Comparison of ENCODE assay signal across 8 mouse cellular contexts in the genomic region with DNA sequence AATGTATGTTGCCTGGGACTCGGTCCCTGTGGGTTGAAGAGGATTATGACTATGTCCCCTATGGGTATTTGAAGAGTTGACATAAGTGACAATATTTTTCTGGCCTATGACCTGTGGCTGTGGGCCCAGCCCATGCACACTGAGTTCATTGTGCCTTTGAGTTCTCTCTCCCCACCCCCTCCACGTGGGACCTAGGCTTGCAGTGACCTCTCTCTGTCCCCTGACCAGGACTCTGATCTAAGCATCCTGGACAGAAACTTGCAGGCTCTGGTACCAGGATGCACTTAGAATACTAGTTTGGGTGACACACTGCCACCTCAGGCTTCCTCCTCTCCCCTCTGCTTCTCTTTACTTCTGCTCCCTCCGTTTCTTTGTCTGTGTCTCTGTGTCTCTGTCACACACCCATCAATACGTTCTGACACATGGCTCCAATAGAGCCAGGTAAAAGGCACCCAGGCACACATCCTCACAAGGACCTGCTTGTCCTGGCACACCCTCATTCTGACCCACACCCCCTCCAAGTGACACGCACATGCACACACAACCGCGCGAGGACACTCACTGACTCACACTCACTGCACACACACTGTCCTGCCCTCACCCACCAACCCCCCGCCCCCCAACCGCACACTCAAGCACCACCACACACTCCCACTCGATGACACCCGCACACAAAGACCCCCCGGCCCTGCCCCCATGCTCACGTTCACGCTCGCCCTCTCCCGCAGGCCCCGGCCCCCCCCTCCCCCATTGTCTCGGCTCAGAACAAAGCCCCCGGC. TPM values are rescaled to one million over a fixed set of nuclear protein-coding genes. Genes with fewer than 3 reads are reported as not detected.
DNase-seq lines count a peak whose midpoint lies in the region; ATAC-seq lines count a peak whose summit lies in the region.

No protein-coding gene starts in this region.

- H3K9me3 ChIP-seq in heart, embryonic 11.5 days (replicated peaks; ENCODE audit: control insufficient read depth, low read length) = no peaks in the 10 kb centered on the region
- no peaks in the 10 kb centered on the region for H3K9me3 ChIP-seq in hindbrain, embryonic 11.5 days (ENCODE audit: control insufficient read depth, low read length)
- H3K9me3 ChIP-seq in midbrain, embryonic 12.5 days = no peaks in the 10 kb centered on the region

- peaks cover 5% of the 10 kb centered on the region; the same call in 1 of the 2 replicates for H3K4me1 ChIP-seq in heart, embryonic 11.5 days (ENCODE audit: control insufficient read depth, insufficient read depth, low read length)
- H3K4me1 ChIP-seq in hindbrain, embryonic 11.5 days (replicated peaks; ENCODE audit: control insufficient read depth, insufficient read depth, low read length) = peaks cover 2% of the 10 kb centered on the region; the same call in 1 of the 2 replicates
- H3K4me1 ChIP-seq in midbrain, embryonic 12.5 days = peaks cover 45% of the 10 kb centered on the region

- peak overlapping the region; percentile 76 for H3K27ac ChIP-seq in heart, embryonic 11.5 days (ENCODE audit: low read depth, low read length)
- peak overlapping the region; percentile 94 for H3K27ac ChIP-seq in hindbrain, embryonic 11.5 days (ENCODE audit: low read depth, low read length)
- peak overlapping the region; percentile 96 for H3K27ac ChIP-seq in midbrain, embryonic 12.5 days (replicated peaks)

- DNase-seq in heart, postnatal 14 days = no peak
- peak; percentile 62 for DNase-seq in hindbrain, embryonic 11.5 days (ENCODE audit: low spot score)
- DNase-seq in thymus, postnatal 36 days = no peak
- DNase-seq in layer of hippocampus, adult 8-10 months (ENCODE audit: low spot score in 2 of 2) = no peak
- no peak for DNase-seq in yolk sac, embryonic 10.5 days (ENCODE audit: low spot score)

- peak overlapping the region; percentile 73 for H3K4me2 ChIP-seq in heart, embryonic 11.5 days
- H3K4me2 ChIP-seq in hindbrain, embryonic 11.5 days (replicated peaks; ENCODE audit: low read depth, low read length) = peak overlapping the region; percentile 74
- peak overlapping the region; percentile 80 for H3K4me2 ChIP-seq in midbrain, embryonic 12.5 days (replicated peaks)

- H3K4me3 ChIP-seq in heart, embryonic 11.5 days (ENCODE audit: low read depth, low read length) = peak overlapping the region; percentile 85
- H3K4me3 ChIP-seq in hindbrain, embryonic 11.5 days (ENCODE audit: low read depth, low read length) = peak overlapping the region; percentile 95
- peak overlapping the region; percentile 96 for H3K4me3 ChIP-seq in midbrain, embryonic 12.5 days

- intact Hi-C loops in heart, postnatal 14 days (cut with DNase I) = no loop called here

- peak overlapping the region; percentile 91 for H3K9ac ChIP-seq in heart, embryonic 11.5 days (ENCODE audit: low read depth, low read length)
- peak overlapping the region; percentile 98 for H3K9ac ChIP-seq in hindbrain, embryonic 11.5 days (ENCODE audit: low read depth, low read length)
- peak overlapping the region; percentile 100 for H3K9ac ChIP-seq in midbrain, embryonic 12.5 days (replicated peaks)

- ATAC-seq in heart, embryonic 11.5 days (replicated peaks; ENCODE audit: insufficient number of reproducible peaks, low FRiP score, low TSS enrichment) = peak; percentile 60
- ATAC-seq in common myeloid progenitor, adult 5-6 weeks (replicated peaks; ENCODE audit: low read depth, poor library complexity, severe bottlenecking) = peak; percentile 26; the same call in 1 of the 2 replicates
- peak; percentile 79 for ATAC-seq in hindbrain, embryonic 11.5 days (ENCODE audit: low FRiP score)
- peak; percentile 73 for ATAC-seq in midbrain, embryonic 12.5 days (ENCODE audit: low FRiP score, low read depth)

- H3K27me3 ChIP-seq in heart, embryonic 11.5 days (ENCODE audit: control insufficient read depth, insufficient read depth, low read length) = 0 out of 2 replicates have a peak, but pooled peaks cover 2% of the 10 kb centered on the region
- no peaks in the 10 kb centered on the region for H3K27me3 ChIP-seq in hindbrain, embryonic 11.5 days (ENCODE audit: control insufficient read depth, insufficient read depth, low read length)
- H3K27me3 ChIP-seq in midbrain, embryonic 12.5 days = no peaks in the 10 kb centered on the region

- WGBS in heart, embryonic 11.5 days (ENCODE audit: insufficient replicate concordance) = 5% methylated on average over 20 of the region's 20 CpGs
- 10% methylated on average over 16 of the region's 20 CpGs for WGBS in hindbrain, embryonic 11.5 days
- WGBS in midbrain, embryonic 12.5 days = 7% methylated on average over 19 of the region's 20 CpGs

- H3K36me3 ChIP-seq in heart, embryonic 11.5 days (ENCODE audit: control insufficient read depth, insufficient read depth, low read length) = 0 out of 2 replicates have a peak, but pooled peaks cover 3% of the 10 kb centered on the region
- H3K36me3 ChIP-seq in hindbrain, embryonic 11.5 days (ENCODE audit: control insufficient read depth, insufficient read depth, low read length) = no peaks in the 10 kb centered on the region
- peaks cover 23% of the 10 kb centered on the region for H3K36me3 ChIP-seq in midbrain, embryonic 12.5 days

RNA-seq across cellular contexts. Expression of a gene that starts 0.8 kb away (rescaled TPM):
- polyA plus RNA-seq in heart, embryonic 11.5 days (2014; fragmentation: Nextera tagmentation; extraction: Ambion mirVana) = 7.6 TPM in 2 replicates
- 10 to 100 TPM; 18.0 to 21.1 TPM for total RNA-seq in heart, postnatal 14 days (2021)
- 0.18 TPM in 1 of 2 replicates, not detected in the other for total RNA-seq in common myeloid progenitor, adult 5-6 weeks (2017)
- 15.0 and 17.7 TPM in 2 replicates for polyA plus RNA-seq in hindbrain, embryonic 11.5 days (2014; fragmentation: Nextera tagmentation; extraction: Ambion mirVana)
- 22.0 and 23.9 TPM in 2 replicates for polyA plus RNA-seq in midbrain, embryonic 12.5 days (2016; fragmentation: Nextera tagmentation; extraction: Ambion mirVana)
- total RNA-seq in layer of hippocampus, adult 8-10 months (2022) = 10 to 100 TPM; 11.6 to 13.1 (median 12.1) TPM

RNA-seq across cellular contexts. Expression of a gene that starts 24.2 kb away (rescaled TPM):
- 266 and 273 TPM in 2 replicates for polyA plus RNA-seq in heart, embryonic 11.5 days (2014; fragmentation: Nextera tagmentation; extraction: Ambion mirVana)
- total RNA-seq in heart, postnatal 14 days (2021) = 10 to 100 TPM; 96.0 to 96.7 TPM
- total RNA-seq in common myeloid progenitor, adult 5-6 weeks (2017) = 27.6 and 53.7 TPM in 2 replicates
- polyA plus RNA-seq in hindbrain, embryonic 11.5 days (2014; fragmentation: Nextera tagmentation; extraction: Ambion mirVana) = 274 and 290 TPM in 2 replicates
- 220 and 231 TPM in 2 replicates for polyA plus RNA-seq in midbrain, embryonic 12.5 days (2016; fragmentation: Nextera tagmentation; extraction: Ambion mirVana)
- 100 to 1,000 TPM in 2 of 4 experiments, 10 to 100 TPM in 2; 91.3 to 108 (median 100) TPM for total RNA-seq in layer of hippocampus, adult 8-10 months (2022)

RNA-seq across cellular contexts. Expression of a gene that starts 34.7 kb away (rescaled TPM):
- polyA plus RNA-seq in heart, embryonic 11.5 days (2014; fragmentation: Nextera tagmentation; extraction: Ambion mirVana) = 85.8 and 95.7 TPM in 2 replicates
- total RNA-seq in heart, postnatal 14 days (2021) = 10 to 100 TPM; 41.6 to 42.5 TPM
- 18.3 and 25.7 TPM in 2 replicates for total RNA-seq in common myeloid progenitor, adult 5-6 weeks (2017)
- 43.3 and 51.5 TPM in 2 replicates for polyA plus RNA-seq in hindbrain, embryonic 11.5 days (2014; fragmentation: Nextera tagmentation; extraction: Ambion mirVana)
- 44.4 and 56.7 TPM in 2 replicates for polyA plus RNA-seq in midbrain, embryonic 12.5 days (2016; fragmentation: Nextera tagmentation; extraction: Ambion mirVana)
- total RNA-seq in layer of hippocampus, adult 8-10 months (2022) = 100 to 1,000 TPM in 1 of 4 experiments, 10 to 100 TPM in 3; 62.3 to 111 (median 75.7) TPM

RNA-seq across cellular contexts. Expression of a gene that starts 42.5 kb away (rescaled TPM):
- polyA plus RNA-seq in heart, embryonic 11.5 days (2014; fragmentation: Nextera tagmentation; extraction: Ambion mirVana) = 152 and 161 TPM in 2 replicates
- total RNA-seq in heart, postnatal 14 days (2021) = 10 to 100 TPM; 81.0 to 88.8 TPM
- total RNA-seq in common myeloid progenitor, adult 5-6 weeks (2017) = 179 and 220 TPM in 2 replicates
- 175 and 191 TPM in 2 replicates for polyA plus RNA-seq in hindbrain, embryonic 11.5 days (2014; fragmentation: Nextera tagmentation; extraction: Ambion mirVana)
- polyA plus RNA-seq in midbrain, embryonic 12.5 days (2016; fragmentation: Nextera tagmentation; extraction: Ambion mirVana) = 164 and 185 TPM in 2 replicates
- 100 to 1,000 TPM; 102 to 123 (median 111) TPM for total RNA-seq in layer of hippocampus, adult 8-10 months (2022)

RNA-seq across cellular contexts. Expression of a gene that starts 49.5 kb away (rescaled TPM):
- polyA plus RNA-seq in heart, embryonic 11.5 days (2014; fragmentation: Nextera tagmentation; extraction: Ambion mirVana) = 29.2 and 32.0 TPM in 2 replicates
- 10 to 100 TPM; 10.8 to 11.2 TPM for total RNA-seq in heart, postnatal 14 days (2021)
- total RNA-seq in common myeloid progenitor, adult 5-6 weeks (2017) = 26.5 and 32.6 TPM in 2 replicates
- polyA plus RNA-seq in hindbrain, embryonic 11.5 days (2014; fragmentation: Nextera tagmentation; extraction: Ambion mirVana) = 33.1 and 44.1 TPM in 2 replicates
- 40.1 and 41.7 TPM in 2 replicates for polyA plus RNA-seq in midbrain, embryonic 12.5 days (2016; fragmentation: Nextera tagmentation; extraction: Ambion mirVana)
- 10 to 100 TPM in 3 of 4 experiments, 1 to 10 TPM in 1; 9.6 to 13.0 (median 12.7) TPM for total RNA-seq in layer of hippocampus, adult 8-10 months (2022)

Comparison
In these comparisons a context has a peak if more than half of its experiments do, and no peak if none do; other contexts are left out.
1. ATAC-seq: peak in every context shown above with its lines; median percentile 79 in hindbrain, embryonic 11.5 days; 73 in midbrain, embryonic 12.5 days; 60 in heart, embryonic 11.5 days; 26 in common myeloid progenitor, adult 5-6 weeks.
2. RNA of a gene that starts 0.8 kb away (total RNA-seq): 18.0 to 21.1 TPM in heart, postnatal 14 days and 11.6 to 13.1 TPM in layer of hippocampus, adult 8-10 months; 0.18 TPM in common myeloid progenitor, adult 5-6 weeks; every median in the first group is over 10 times any median in the second.
3. Peak in every context shown above with its lines, with median percentiles within 50 percentile points of each other: H3K27ac ChIP-seq, H3K4me2 ChIP-seq, H3K4me3 ChIP-seq and H3K9ac ChIP-seq.